Mouse (Mus musculus): ENCODE measurements around the gene Ciita. TPM values are rescaled to one million over a fixed set of nuclear protein-coding genes. Genes with fewer than 3 reads are reported as not detected.

Gene Ciita
- total and polyA plus RNA-seq, 2 experiments from 2014 or later, result 0.10 TPM; not detected in 1

GRCm38 (mm10) chr16:10511134-10511520, 31.3 kb downstream of the Ciita start:
- Histone ChIP-seq H3K4me2 (ENCODE audit: low read depth) (no peak overlapping the region), H3K36me3 (ENCODE audit: insufficient read depth) (no peaks in the 10 kb centered on the region), H3K4me3 (ENCODE audit: low read depth, low read length) (no peak overlapping the region), H3K9ac (no peak overlapping the region), H3K27ac (ENCODE audit: low read depth, low read length) (no peak overlapping the region), H3K9me3 (ENCODE audit: low read length) (no peaks in the 10 kb centered on the region), H3K4me1 (ENCODE audit: insufficient read depth) (no peaks in the 10 kb centered on the region), H3K27me3 (ENCODE audit: insufficient read depth, low read length) (no peaks in the 10 kb centered on the region)
- ATAC-seq (no peak), DNase-seq (no peak)
- WGBS, result 68% methylated on average over 12 of the region's 12 CpGs
- no peak for TF ChIP-seq CTCF (IDR thresholded peaks at IDR 0.05; ENCODE audit: low read depth)

DNA sequence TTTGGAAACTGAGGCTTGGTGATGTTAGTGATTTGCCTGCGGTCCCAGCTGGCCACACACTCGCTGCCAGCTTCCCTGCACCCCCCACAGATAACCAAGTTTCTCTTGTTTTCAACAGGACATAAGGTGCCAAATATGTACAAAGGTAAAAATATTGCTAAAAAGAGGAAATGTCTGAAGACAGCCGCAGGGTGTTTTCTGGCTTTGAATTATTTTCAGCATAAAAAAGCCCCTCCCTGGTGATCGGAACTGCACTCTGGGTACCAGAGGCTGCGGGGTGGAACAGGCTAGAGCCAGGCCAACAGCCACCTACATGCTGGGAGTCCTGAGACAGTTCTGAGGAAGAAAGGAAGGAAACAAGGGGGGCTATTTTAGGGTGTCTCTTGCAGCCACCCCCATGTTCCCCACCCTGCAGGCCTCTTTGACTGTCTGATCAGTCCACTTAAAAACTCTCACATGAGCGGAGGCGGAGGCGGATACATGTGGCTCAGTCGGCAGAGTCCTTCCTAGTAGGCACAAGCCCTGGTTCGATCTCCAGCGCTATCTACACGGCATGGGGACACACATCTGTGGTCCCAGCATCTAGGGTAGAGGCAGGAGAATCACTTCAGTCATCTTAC, 36.2 kb downstream of the Ciita start:
- Histone ChIP-seq H3K9me3 (ENCODE audit: low read length) (no peaks in the 10 kb centered on the region), H3K4me3 (ENCODE audit: low read depth, low read length) (no peak overlapping the region), H3K27ac (ENCODE audit: low read depth, low read length) (no peak overlapping the region), H3K9ac (no peak overlapping the region), H3K36me3 (ENCODE audit: insufficient read depth) (no peaks in the 10 kb centered on the region), H3K27me3 (ENCODE audit: insufficient read depth, low read length) (no peaks in the 10 kb centered on the region), H3K4me1 (ENCODE audit: insufficient read depth) (no peaks in the 10 kb centered on the region), H3K4me2 (ENCODE audit: low read depth) (no peak overlapping the region)
- TF ChIP-seq CTCF (IDR thresholded peaks at IDR 0.05; ENCODE audit: low read depth), result no peak
- ATAC-seq (no peak), DNase-seq (no peak)
- 89% methylated on average over 12 of the region's 12 CpGs for WGBS

DNA sequence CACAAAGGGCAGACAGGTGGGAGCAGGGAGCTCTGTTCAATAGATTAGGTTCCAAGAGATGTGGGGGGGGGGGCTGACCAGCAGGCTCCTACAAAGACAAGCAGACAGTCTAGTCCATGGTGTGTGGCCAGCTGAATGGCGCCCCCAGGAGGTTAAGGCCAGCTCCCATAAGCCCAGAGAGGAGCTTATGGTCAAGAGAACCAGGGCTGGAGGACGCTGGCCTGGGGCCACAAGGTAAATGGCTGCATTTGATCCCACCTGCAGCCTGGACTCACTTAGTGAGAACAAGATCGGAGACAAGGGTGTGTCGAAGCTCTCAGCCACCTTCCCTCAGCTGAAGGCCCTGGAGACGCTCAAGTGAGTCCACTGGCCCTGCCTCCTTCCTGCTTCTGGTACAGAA, 38.2 kb downstream of the Ciita start:
- Histone ChIP-seq H3K27ac (ENCODE audit: low read depth, low read length) (no peak overlapping the region), H3K9ac (no peak overlapping the region), H3K27me3 (ENCODE audit: insufficient read depth, low read length) (no peaks in the 10 kb centered on the region), H3K9me3 (ENCODE audit: low read length) (no peaks in the 10 kb centered on the region), H3K4me1 (ENCODE audit: insufficient read depth) (no peaks in the 10 kb centered on the region), H3K4me3 (ENCODE audit: low read depth, low read length) (no peak overlapping the region), H3K36me3 (ENCODE audit: insufficient read depth) (no peaks in the 10 kb centered on the region), H3K4me2 (ENCODE audit: low read depth) (no peak overlapping the region)
- DNase-seq (no peak), ATAC-seq (no peak)
- no peak for TF ChIP-seq CTCF (IDR thresholded peaks at IDR 0.05; ENCODE audit: low read depth)
- WGBS, result 55% methylated on average over 5 of the region's 5 CpGs

GRCm38 (mm10) chr16:10520908-10521614, 41.2 kb downstream of the Ciita start:
- Histone ChIP-seq H3K9me3 (ENCODE audit: low read length) (no peaks in the 10 kb centered on the region), H3K4me1 (ENCODE audit: insufficient read depth) (no peaks in the 10 kb centered on the region), H3K36me3 (ENCODE audit: insufficient read depth) (no peaks in the 10 kb centered on the region), H3K4me3 (ENCODE audit: low read depth, low read length) (no peak overlapping the region), H3K9ac (no peak overlapping the region), H3K27ac (ENCODE audit: low read depth, low read length) (no peak overlapping the region), H3K27me3 (ENCODE audit: insufficient read depth, low read length) (no peaks in the 10 kb centered on the region), H3K4me2 (ENCODE audit: low read depth) (no peak overlapping the region)
- DNase-seq (peak; percentile 89), ATAC-seq (peak; percentile 81)
- 35% methylated on average over 2 of the region's 2 CpGs for WGBS
- TF ChIP-seq CTCF (IDR thresholded peaks at IDR 0.05; ENCODE audit: low read depth), result peak; percentile 84

GRCm38 (mm10) chr16:10522811-10523210, 43.0 kb downstream of the Ciita start:
- Histone ChIP-seq H3K4me3 (ENCODE audit: low read depth, low read length) (no peak overlapping the region), H3K9me3 (ENCODE audit: low read length) (no peaks in the 10 kb centered on the region), H3K4me2 (ENCODE audit: low read depth) (no peak overlapping the region), H3K9ac (no peak overlapping the region), H3K4me1 (ENCODE audit: insufficient read depth) (no peaks in the 10 kb centered on the region), H3K27me3 (ENCODE audit: insufficient read depth, low read length) (no peaks in the 10 kb centered on the region), H3K36me3 (ENCODE audit: insufficient read depth) (no peaks in the 10 kb centered on the region), H3K27ac (ENCODE audit: low read depth, low read length) (no peak overlapping the region)
- 93% methylated on average over 1 of the region's 1 CpGs for WGBS
- ATAC-seq (0 out of 2 replicates have a peak, but pooled peaks have one; percentile 28), DNase-seq (peak; percentile 75)
- TF ChIP-seq CTCF (IDR thresholded peaks at IDR 0.05; ENCODE audit: low read depth), result peak; percentile 74

GRCm38 (mm10) chr16:10523650-10524049, 43.8 kb downstream of the Ciita start:
- H3K27ac ChIP-seq (ENCODE audit: low read depth, low read length), result no peak overlapping the region
- H3K4me2 ChIP-seq (ENCODE audit: low read depth), result no peak overlapping the region
- no peak for ATAC-seq
- H3K4me3 ChIP-seq (ENCODE audit: low read depth, low read length), result no peak overlapping the region
- WGBS, result 91% methylated on average over 8 of the region's 8 CpGs
- no peak overlapping the region for H3K9ac ChIP-seq
- TF ChIP-seq CTCF (IDR thresholded peaks at IDR 0.05; ENCODE audit: low read depth), result no peak
- no peaks in the 10 kb centered on the region for H3K36me3 ChIP-seq (ENCODE audit: insufficient read depth)
- DNase-seq, result no peak
- no peaks in the 10 kb centered on the region for H3K4me1 ChIP-seq (ENCODE audit: insufficient read depth)
- H3K27me3 ChIP-seq (ENCODE audit: insufficient read depth, low read length), result no peaks in the 10 kb centered on the region
- H3K9me3 ChIP-seq (ENCODE audit: low read length), result no peaks in the 10 kb centered on the region

DNA sequence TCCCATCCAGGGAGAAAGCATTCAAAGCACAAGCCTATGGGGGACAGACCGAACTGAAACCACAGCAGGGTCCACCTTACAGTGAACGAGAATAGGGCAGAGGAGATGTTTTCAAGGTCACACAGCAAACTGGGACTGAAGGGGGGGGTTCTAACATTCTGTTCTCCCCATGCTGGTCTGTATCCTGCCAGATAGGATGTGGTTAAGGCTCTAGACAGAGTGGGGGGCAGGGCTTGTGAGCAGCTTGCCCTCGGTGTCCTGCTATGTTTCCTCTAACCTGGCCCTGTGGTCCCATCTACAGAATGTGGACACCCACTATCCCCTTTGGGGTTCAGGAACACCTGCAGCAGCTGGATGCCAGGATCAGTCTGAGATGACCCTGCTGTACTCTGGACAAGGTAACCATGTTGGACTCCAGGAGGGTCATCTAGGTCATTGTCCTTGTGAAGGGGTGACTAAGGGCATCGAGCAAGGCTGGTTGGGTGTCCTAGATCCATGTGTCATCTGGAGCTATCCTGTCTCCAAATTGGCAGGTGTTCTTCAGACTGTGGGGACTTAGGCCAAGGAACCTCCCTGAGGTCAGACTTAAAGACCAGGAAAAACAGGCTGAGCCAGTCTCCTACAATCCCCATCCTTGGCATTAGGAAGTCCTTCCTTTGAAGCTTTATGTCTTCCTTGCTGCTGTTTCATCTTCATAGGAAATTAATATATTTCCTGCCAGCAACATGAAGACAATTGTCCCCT, 45.2 kb downstream of the Ciita start:
- DNase-seq (no peak), ATAC-seq (no peak)
- H3K36me3 ChIP-seq (ENCODE audit: insufficient read depth), result peaks cover 9% of the 10 kb centered on the region
- 77% methylated on average over 4 of the region's 4 CpGs for WGBS
- H3K9me3 ChIP-seq (ENCODE audit: low read length), result no peaks in the 10 kb centered on the region
- H3K4me1 ChIP-seq (ENCODE audit: insufficient read depth), result no peaks in the 10 kb centered on the region
- H3K27me3 ChIP-seq (ENCODE audit: insufficient read depth, low read length), result no peaks in the 10 kb centered on the region
- H3K4me2 ChIP-seq (ENCODE audit: low read depth), result no peak overlapping the region
- TF ChIP-seq CTCF (IDR thresholded peaks at IDR 0.05; ENCODE audit: low read depth), result no peak
- no peak overlapping the region for H3K4me3 ChIP-seq (ENCODE audit: low read depth, low read length)
- no peak overlapping the region for H3K27ac ChIP-seq (ENCODE audit: low read depth, low read length)
- no peak overlapping the region for H3K9ac ChIP-seq
